Mouse (Mus musculus): ENCODE results near the gene Gm17545. TPM values are rescaled to one million over a fixed set of nuclear protein-coding genes. Genes with fewer than 3 reads are reported as not detected.

Gene Gm17545
- polyA plus RNA-seq, 1 experiment from 2014 or later, result not detected

DNA sequence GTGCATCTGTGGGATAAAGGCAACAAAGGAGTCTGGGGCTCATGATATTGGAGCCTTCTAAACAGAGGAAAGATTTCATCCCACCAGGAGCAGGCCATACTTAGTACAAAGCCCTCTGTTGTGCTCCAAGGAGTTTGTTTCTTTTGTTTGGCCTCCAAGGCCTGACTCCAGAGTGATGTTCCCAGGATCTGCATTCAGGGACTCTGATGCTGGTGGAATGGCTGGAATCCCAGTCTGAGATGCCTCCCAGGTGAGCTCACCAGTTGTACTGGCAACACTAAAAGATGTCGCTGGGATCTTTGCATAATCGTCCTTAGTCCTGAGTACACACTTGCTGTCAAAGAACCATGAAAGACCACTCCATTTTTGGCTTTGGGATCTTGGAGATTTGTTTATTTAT, 20.0 kb upstream of the Gm17545 start:
- H3K27ac ChIP-seq (ENCODE audit: low read length), result no peak overlapping the region
- ATAC-seq (no peak), DNase-seq (ENCODE audit: low spot score) (no peak)
- H3K4me2 ChIP-seq (replicated peaks; ENCODE audit: low read depth, low read length), result no peak overlapping the region
- no peaks in the 10 kb centered on the region for H3K36me3 ChIP-seq (ENCODE audit: insufficient read depth, low read length)
- WGBS, result 80% methylated on average over 2 of the region's 2 CpGs
- H3K9ac ChIP-seq (replicated peaks; ENCODE audit: low read depth), result no peak overlapping the region
- peaks cover 2% of the 10 kb centered on the region; the same call in 1 of the 2 replicates for H3K4me1 ChIP-seq (ENCODE audit: insufficient read depth, low read depth, low read length)
- no peak overlapping the region for H3K4me3 ChIP-seq (ENCODE audit: low read depth, low read length)
- TF ChIP-seq EP300 (IDR thresholded peaks at IDR 0.05) (no peak), CTCF (IDR thresholded peaks at IDR 0.05) (no peak)
- H3K27me3 ChIP-seq (replicated peaks; ENCODE audit: insufficient read depth, low read length), result no peaks in the 10 kb centered on the region
- no peaks in the 10 kb centered on the region for H3K9me3 ChIP-seq (ENCODE audit: low read length)

DNA sequence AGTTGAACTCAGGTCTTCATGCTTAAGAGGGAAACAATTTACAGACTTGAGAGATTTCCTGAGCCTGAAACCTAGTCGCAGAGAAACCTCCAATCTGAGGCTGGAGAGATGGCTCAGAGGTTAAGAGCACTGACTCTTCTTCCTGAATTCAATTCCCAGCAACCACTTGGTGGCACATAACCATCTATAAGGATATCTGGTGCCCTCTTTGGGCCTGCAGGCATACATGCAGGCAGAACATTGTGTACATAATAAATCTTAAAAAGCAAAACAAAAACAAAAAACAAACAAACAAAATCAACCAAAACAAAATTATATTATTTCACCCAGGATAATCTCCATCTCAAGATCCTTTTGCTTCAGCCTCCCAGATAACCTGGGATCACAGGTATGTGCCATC, 15.3 kb upstream of the Gm17545 start:
- TF ChIP-seq EP300 (IDR thresholded peaks at IDR 0.05) (no peak), CTCF (IDR thresholded peaks at IDR 0.05) (no peak)
- H3K4me3 ChIP-seq (ENCODE audit: low read depth, low read length), result no peak overlapping the region
- no peak overlapping the region for H3K9ac ChIP-seq (replicated peaks; ENCODE audit: low read depth)
- no peak overlapping the region for H3K27ac ChIP-seq (ENCODE audit: low read length)
- no peaks in the 10 kb centered on the region for H3K27me3 ChIP-seq (replicated peaks; ENCODE audit: insufficient read depth, low read length)
- no peaks in the 10 kb centered on the region for H3K9me3 ChIP-seq (ENCODE audit: low read length)
- 76% methylated on average over 1 of the region's 1 CpGs for WGBS
- DNase-seq (ENCODE audit: low spot score) (no peak), ATAC-seq (no peak)
- no peaks in the 10 kb centered on the region for H3K36me3 ChIP-seq (ENCODE audit: insufficient read depth, low read length)
- H3K4me2 ChIP-seq (replicated peaks; ENCODE audit: low read depth, low read length), result no peak overlapping the region
- H3K4me1 ChIP-seq (ENCODE audit: insufficient read depth, low read depth, low read length), result no peaks in the 10 kb centered on the region

DNA sequence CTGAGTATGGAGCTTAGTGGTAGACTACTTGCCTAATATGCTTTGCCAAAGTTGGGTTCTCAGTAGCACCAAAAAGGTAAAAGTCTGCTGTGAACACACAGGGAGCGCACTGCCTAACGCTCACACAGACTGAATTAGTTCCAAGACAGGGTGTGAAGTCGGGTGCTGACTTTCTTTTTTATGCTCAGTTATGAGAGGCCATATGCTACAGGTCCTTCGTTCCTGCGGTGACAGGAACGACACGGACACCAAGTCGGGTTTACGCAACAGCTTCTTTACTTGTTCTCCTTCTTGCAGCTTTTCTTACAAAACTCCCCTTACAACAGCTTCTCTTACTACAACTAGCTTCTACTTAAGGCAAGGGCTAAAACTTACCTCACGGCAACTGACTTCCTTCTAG, 10.9 kb upstream of the Gm17545 start:
- Histone ChIP-seq H3K9ac (replicated peaks; ENCODE audit: low read depth) (no peak overlapping the region), H3K27me3 (replicated peaks; ENCODE audit: insufficient read depth, low read length) (no peaks in the 10 kb centered on the region), H3K36me3 (ENCODE audit: insufficient read depth, low read length) (peaks cover 12% of the 10 kb centered on the region; the same call in 1 of the 2 replicates), H3K4me3 (ENCODE audit: low read depth, low read length) (no peak overlapping the region), H3K4me2 (replicated peaks; ENCODE audit: low read depth, low read length) (no peak overlapping the region), H3K27ac (ENCODE audit: low read length) (no peak overlapping the region), H3K9me3 (ENCODE audit: low read length) (no peaks in the 10 kb centered on the region), H3K4me1 (ENCODE audit: insufficient read depth, low read depth, low read length) (no peaks in the 10 kb centered on the region)
- DNase-seq (ENCODE audit: low spot score), result no peak
- no peak for TF ChIP-seq EP300 (IDR thresholded peaks at IDR 0.05)
- TF ChIP-seq CTCF (IDR thresholded peaks at IDR 0.05), result no peak
- peak; percentile 11; the same call in 1 of the 2 replicates for ATAC-seq
- WGBS, result 75% methylated on average over 10 of the region's 10 CpGs

DNA sequence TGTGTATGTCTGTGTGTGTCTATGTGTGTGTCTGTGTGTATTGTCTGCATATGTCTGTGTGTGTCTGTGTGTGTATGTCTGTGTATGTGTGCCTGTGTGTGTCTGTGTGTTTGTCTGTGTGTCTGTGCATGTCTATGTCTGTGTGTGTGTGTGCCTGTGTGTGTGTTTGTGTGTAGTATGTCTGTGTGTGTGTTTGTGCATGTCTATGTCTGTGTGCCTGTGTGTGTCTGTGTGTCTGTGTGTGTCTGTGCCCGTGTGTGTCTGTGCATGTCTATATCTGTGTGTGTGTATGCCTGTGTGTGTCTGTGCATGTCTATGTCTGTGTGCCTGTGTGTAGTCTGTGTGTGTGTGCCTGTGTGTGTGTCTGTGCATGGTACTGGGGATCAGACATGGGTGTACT, 9.0 kb upstream of the Gm17545 start:
- TF ChIP-seq EP300 (IDR thresholded peaks at IDR 0.05) (no peak), CTCF (IDR thresholded peaks at IDR 0.05) (no peak)
- no peak for DNase-seq (ENCODE audit: low spot score)
- Histone ChIP-seq H3K4me1 (ENCODE audit: insufficient read depth, low read depth, low read length) (no peaks in the 10 kb centered on the region), H3K27me3 (replicated peaks; ENCODE audit: insufficient read depth, low read length) (no peaks in the 10 kb centered on the region), H3K36me3 (ENCODE audit: insufficient read depth, low read length) (peaks cover 31% of the 10 kb centered on the region; the same call in 1 of the 2 replicates), H3K27ac (ENCODE audit: low read length) (no peak overlapping the region), H3K4me2 (replicated peaks; ENCODE audit: low read depth, low read length) (no peak overlapping the region), H3K4me3 (ENCODE audit: low read depth, low read length) (no peak overlapping the region), H3K9ac (replicated peaks; ENCODE audit: low read depth) (no peak overlapping the region), H3K9me3 (ENCODE audit: low read length) (no peaks in the 10 kb centered on the region)
- no peak for ATAC-seq
- 82% methylated on average over 1 of the region's 1 CpGs for WGBS

DNA sequence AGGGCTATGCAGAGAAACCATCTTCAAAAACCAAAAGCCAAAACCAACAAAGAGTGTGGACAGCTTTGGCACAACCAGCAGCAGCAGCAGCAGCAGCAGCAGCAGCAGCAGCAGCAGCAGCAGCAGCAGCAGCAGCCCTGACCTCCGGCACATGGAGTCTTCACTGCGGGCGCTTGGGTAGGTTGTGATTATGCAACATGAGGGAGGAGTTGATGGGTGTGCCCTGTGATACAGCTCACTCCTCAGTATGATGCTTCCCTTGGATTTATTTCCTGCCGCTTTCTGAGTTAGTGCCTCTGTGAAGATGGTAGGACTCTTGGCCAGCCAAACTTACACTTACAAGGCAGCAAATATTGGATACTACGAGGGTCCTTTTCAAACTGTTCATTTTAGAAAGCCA, 6.9 kb upstream of the Gm17545 start:
- peaks cover 45% of the 10 kb centered on the region for H3K36me3 ChIP-seq (ENCODE audit: insufficient read depth, low read length)
- ATAC-seq, result no peak
- 70% methylated on average over 5 of the region's 5 CpGs for WGBS

DNA sequence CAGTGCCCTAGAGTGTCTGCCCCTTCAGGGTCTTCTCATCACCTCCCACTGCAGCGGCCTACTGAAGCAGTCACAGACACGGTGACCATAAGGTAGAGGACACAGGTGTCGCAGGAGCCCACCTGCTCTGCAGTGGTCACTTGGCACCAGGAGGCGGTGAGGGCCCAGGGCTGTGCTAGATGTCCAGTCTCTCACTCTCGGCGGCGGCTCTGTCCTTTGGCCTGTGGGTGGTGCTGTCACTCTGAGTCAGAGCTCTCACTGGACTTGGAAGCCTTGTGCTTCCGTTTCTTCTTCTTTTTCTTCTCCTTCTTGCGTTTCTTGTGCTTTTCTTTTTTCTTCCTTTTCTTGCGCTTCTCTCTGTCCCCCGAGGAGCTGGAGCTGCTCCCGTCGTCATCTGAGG, 5.7 kb upstream of the Gm17545 start:
- TF ChIP-seq EP300 (IDR thresholded peaks at IDR 0.05) (no peak), CTCF (IDR thresholded peaks at IDR 0.05) (peak; percentile 33; the same call in 1 of the 2 replicates)
- no peaks in the 10 kb centered on the region for H3K27me3 ChIP-seq (replicated peaks; ENCODE audit: insufficient read depth, low read length)
- no peaks in the 10 kb centered on the region for H3K4me1 ChIP-seq (ENCODE audit: insufficient read depth, low read depth, low read length)
- H3K9ac ChIP-seq (replicated peaks; ENCODE audit: low read depth), result no peak overlapping the region
- H3K4me2 ChIP-seq (replicated peaks; ENCODE audit: low read depth, low read length), result no peak overlapping the region
- H3K27ac ChIP-seq (ENCODE audit: low read length), result no peak overlapping the region
- no peaks in the 10 kb centered on the region for H3K9me3 ChIP-seq (ENCODE audit: low read length)
- ATAC-seq (no peak), DNase-seq (ENCODE audit: low spot score) (no peak)
- H3K4me3 ChIP-seq (ENCODE audit: low read depth, low read length), result no peak overlapping the region
- H3K36me3 ChIP-seq (ENCODE audit: insufficient read depth, low read length), result peaks cover 55% of the 10 kb centered on the region
- WGBS, result 84% methylated on average over 13 of the region's 13 CpGs

More for the DNA sequence above, 6.9 kb upstream of the Gm17545 start:
- Histone ChIP-seq H3K9ac (replicated peaks; ENCODE audit: low read depth) (no peak overlapping the region), H3K4me3 (ENCODE audit: low read depth, low read length) (no peak overlapping the region), H3K4me2 (replicated peaks; ENCODE audit: low read depth, low read length) (no peak overlapping the region), H3K4me1 (ENCODE audit: insufficient read depth, low read depth, low read length) (no peaks in the 10 kb centered on the region), H3K27ac (ENCODE audit: low read length) (no peak overlapping the region), H3K9me3 (ENCODE audit: low read length) (no peaks in the 10 kb centered on the region), H3K27me3 (replicated peaks; ENCODE audit: insufficient read depth, low read length) (no peaks in the 10 kb centered on the region)
- DNase-seq (ENCODE audit: low spot score), result peak; percentile 19
- TF ChIP-seq EP300 (IDR thresholded peaks at IDR 0.05) (no peak), CTCF (IDR thresholded peaks at IDR 0.05) (no peak)

DNA sequence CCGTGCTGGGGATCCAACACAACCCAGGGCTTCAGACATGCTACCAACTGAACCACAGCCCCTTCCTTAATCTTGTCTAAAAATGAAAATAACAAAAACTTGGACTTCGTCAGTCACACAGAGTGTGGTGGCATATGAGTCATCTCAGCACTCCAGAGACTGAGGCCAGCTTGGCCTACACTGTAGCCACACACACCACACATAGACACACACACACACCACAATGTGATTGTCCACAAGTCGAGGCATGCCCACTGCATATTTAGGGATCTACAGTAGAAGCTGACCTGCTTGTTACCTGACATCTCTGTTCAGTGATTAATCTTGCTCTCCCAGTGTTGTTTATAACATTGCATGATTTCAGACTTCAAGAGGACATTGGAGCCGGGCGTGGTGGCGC, 4.9 kb upstream of the Gm17545 start:
- Histone ChIP-seq H3K4me1 (ENCODE audit: insufficient read depth, low read depth, low read length) (no peaks in the 10 kb centered on the region), H3K36me3 (ENCODE audit: insufficient read depth, low read length) (peaks cover 62% of the 10 kb centered on the region), H3K27ac (ENCODE audit: low read length) (no peak overlapping the region), H3K4me2 (replicated peaks; ENCODE audit: low read depth, low read length) (no peak overlapping the region), H3K9me3 (ENCODE audit: low read length) (no peaks in the 10 kb centered on the region), H3K4me3 (ENCODE audit: low read depth, low read length) (no peak overlapping the region), H3K27me3 (replicated peaks; ENCODE audit: insufficient read depth, low read length) (no peaks in the 10 kb centered on the region), H3K9ac (replicated peaks; ENCODE audit: low read depth) (no peak overlapping the region)
- no peak for ATAC-seq
- TF ChIP-seq CTCF (IDR thresholded peaks at IDR 0.05), result no peak
- TF ChIP-seq EP300 (IDR thresholded peaks at IDR 0.05), result no peak
- no peak for DNase-seq (ENCODE audit: low spot score)
- WGBS, result 94% methylated on average over 6 of the region's 6 CpGs

All from lung, postnatal 0 days (tissue).